ENCODE assay signal across 22 mouse cellular contexts in the genomic region with DNA sequence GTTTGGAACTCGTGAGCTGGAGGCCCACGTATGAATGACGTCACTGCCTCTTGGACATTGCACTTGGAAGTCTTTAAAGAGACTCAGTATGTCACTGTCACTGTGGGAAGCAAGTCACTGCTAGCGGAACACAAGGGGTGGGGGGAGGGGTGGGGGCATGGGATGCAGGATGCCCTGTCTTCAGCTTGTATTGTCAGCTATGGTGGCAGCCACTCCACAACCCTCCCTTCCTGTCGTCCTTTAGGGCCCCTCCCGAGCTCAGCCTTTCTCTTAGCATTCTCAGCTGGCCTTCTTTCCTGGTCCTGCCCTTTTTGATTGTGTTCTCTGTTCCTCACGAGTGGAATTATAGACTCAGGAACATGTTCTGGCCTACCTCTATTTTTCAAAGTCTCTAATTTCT. TPM values are rescaled to one million over a fixed set of nuclear protein-coding genes. Genes with fewer than 3 reads are reported as not detected.
DNase-seq lines count a peak whose midpoint lies in the region; ATAC-seq and TF ChIP-seq lines count a peak whose summit lies in the region.
"Had no signal": no experiment of that assay in that cellular context is flagged by ENCODE, and none has a peak within 500 bp of the region (broad histone marks: within the 10 kb centered on the region; RNA-seq: fewer than 3 reads in every experiment).

No protein-coding gene starts in this region.

- no peak overlapping the region for H3K4me3 ChIP-seq in heart, embryonic 14.5 days (ENCODE audit: control insufficient read depth in 1 of 2, insufficient read depth in 1 of 2, low read depth in 1 of 2, low read length in 2 of 2)
- no peak overlapping the region for H3K4me3 ChIP-seq in lung, adult 2 months (replicated peaks; ENCODE audit: extremely low read depth, low read depth, low read length)
- H3K4me3 ChIP-seq: embryonic facial prominence, embryonic 10.5 days; erythroblast, embryonic 14.5 days; layer of hippocampus, adult 2 months; liver, embryonic 13.5 days; myocyte had no signal

- H3K9ac ChIP-seq in heart, embryonic 14.5 days (ENCODE audit: low read length) = peak overlapping the region; percentile 56; the same call in 1 of the 2 replicates
- H3K9ac ChIP-seq: liver, embryonic 13.5 days had no signal

- H3K36me3 ChIP-seq in heart, embryonic 14.5 days (ENCODE audit: control insufficient read depth, insufficient read depth, low read length) = no peaks in the 10 kb centered on the region
- H3K36me3 ChIP-seq: embryonic facial prominence, embryonic 10.5 days; liver, embryonic 13.5 days had no signal

- no peak for TF ChIP-seq CTCF in lung, adult 2 months (IDR thresholded peaks at IDR 0.05; ENCODE audit: insufficient read depth, low read length)

- TF ChIP-seq POLR2A in lung, adult 2 months (IDR thresholded peaks at IDR 0.05; ENCODE audit: borderline replicate concordance, extremely low read depth, low read depth, low read length) = no peak

- H3K9me3 ChIP-seq in heart, embryonic 14.5 days (ENCODE audit: control insufficient read depth, low read length) = no peaks in the 10 kb centered on the region
- H3K9me3 ChIP-seq: embryonic facial prominence, embryonic 10.5 days; liver, embryonic 13.5 days had no signal

- 10% methylated on average over 7 of the region's 7 CpGs for WGBS in heart, embryonic 14.5 days
- 17% methylated on average over 7 of the region's 7 CpGs for WGBS in lung, adult 2 months

- peaks cover 46 to 74% of the 10 kb centered on the region in 2 experiments for H3K4me1 ChIP-seq in heart, embryonic 14.5 days (ENCODE audit: control insufficient read depth in 2 of 2, insufficient read depth in 2 of 2, low read length in 2 of 2)
- H3K4me1 ChIP-seq in lung, adult 2 months (ENCODE audit: control insufficient read depth, insufficient read depth, low read length) = peaks cover 23% of the 10 kb centered on the region

- no peaks in the 10 kb centered on the region for H3K27me3 ChIP-seq in heart, embryonic 14.5 days (ENCODE audit: control insufficient read depth, insufficient read depth, low read length)
- H3K27me3 ChIP-seq: liver, embryonic 13.5 days had no signal

- DNase-seq in adrenal gland, adult 2 months = peak; percentile 32
- DNase-seq in adrenal gland, postnatal 14 days = no peak
- DNase-seq in heart, postnatal 36 days = no peak
- peak; percentile 47 for DNase-seq in lung, postnatal 10 days
- DNase-seq in lung, adult 2 months = no peak
- DNase-seq in cerebellum, postnatal 4 days (ENCODE audit: low spot score in 2 of 2) = no peak
- no peak for DNase-seq in cerebellum, adult 11 months
- DNase-seq: adrenal gland, adult 8-10 months; kidney, postnatal 10 days; left cerebral cortex, postnatal 4 days; liver, embryonic 13.5 days; midbrain, embryonic 14.5 days; retina, postnatal 1 day; right cerebral cortex, postnatal 4 days; thymus, postnatal 4 days had no signal

- no peak for ATAC-seq in heart, embryonic 14.5 days (ENCODE audit: insufficient number of reproducible peaks, insufficient read depth, low FRiP score, low read depth)
- ATAC-seq: inflammation-experienced regulatory T-cells, adult 6 months had no signal

- intact Hi-C loops in heart, postnatal 36 days (cut with DNase I) = loop anchor here (5.0 kb wide), 1 partner anchor 446 kb away; the partner anchor contains the start of genes Bcl6 and Gm37419

- H3K27ac ChIP-seq in heart, embryonic 14.5 days (replicated peaks in 1 of 2; ENCODE audit: control insufficient read depth in 1 of 2, insufficient read depth in 1 of 2, low read depth in 2 of 2, low read length in 2 of 2) = peak overlapping the region in 1 of 2 experiments; percentile 87; a peak in 2 of 4 replicates

- H3K4me2 ChIP-seq in heart, embryonic 14.5 days (ENCODE audit: low read length) = peak overlapping the region; percentile 35
- H3K4me2 ChIP-seq: liver, embryonic 13.5 days had no signal

RNA-seq across cellular contexts. Expression of gene Lpp, which starts 40.3 kb away (rescaled TPM):
- total RNA-seq in adrenal gland, adult 2 months (2021) = 10 to 100 TPM; 35.1 to 94.8 TPM
- 15.0 and 32.3 TPM in 2 replicates for polyA plus RNA-seq in adrenal gland, adult 2 months (2012; rRNA removed)
- 56.7 and 61.6 TPM in 2 replicates for total RNA-seq in adrenal gland, postnatal 14 days (2021)
- polyA plus RNA-seq in heart, embryonic 14.5 days (2014; fragmentation: Nextera tagmentation; extraction: Ambion mirVana) = 46.6 and 53.0 TPM in 2 replicates
- 10 to 100 TPM; 29.5 to 32.5 TPM for total RNA-seq in heart, postnatal 36 days (2021)
- polyA plus RNA-seq in lung, adult 2 months (2012; rRNA removed) = 17.6 and 18.7 TPM in 2 replicates
- total RNA-seq: MEL had no signal
- polyA plus RNA-seq: erythroblast, embryonic 14.5 days had no signal

Comparison
In these comparisons a context has a peak if more than half of its experiments do, and no peak if none do; other contexts are left out.
1. DNase-seq: peak in adrenal gland, adult 2 months (single experiment) and lung, postnatal 10 days (single experiment); none in adrenal gland, postnatal 14 days (single experiment), heart, postnatal 36 days (0 of 2), lung, adult 2 months (single experiment), cerebellum, postnatal 4 days (0 of 2) and cerebellum, adult 11 months (single experiment).